Mouse (Mus musculus): Measurements from ENCODE around the gene Ksr1. TPM values are rescaled to one million over a fixed set of nuclear protein-coding genes. Genes with fewer than 3 reads are reported as not detected.

The Ksr1 gene
- polyA plus RNA-seq, 1 experiment from 2014 or later, result 0.67 TPM

GRCm38 (mm10) chr11:78982042-78982441, 164.2 kb downstream of the Ksr1 start:
- WGBS, result 45% methylated on average over 2 of the region's 2 CpGs

GRCm38 (mm10) chr11:78980083-78980634, 166.0 kb downstream of the Ksr1 start:
- Histone ChIP-seq H3K36me3 (ENCODE audit: control insufficient read depth, insufficient read depth, low read length) (no peaks in the 10 kb centered on the region; the same call in 1 of the 2 replicates), H3K9ac (ENCODE audit: low read length) (no peak overlapping the region), H3K4me2 (replicated peaks; ENCODE audit: low read depth) (no peak overlapping the region), H3K4me3 (ENCODE audit: low read depth, low read length) (no peak overlapping the region), H3K27ac (replicated peaks) (peak overlapping the region; percentile 58; the same call in 1 of the 2 replicates), H3K9me3 (ENCODE audit: control insufficient read depth, low read length) (no peaks in the 10 kb centered on the region), H3K4me1 (replicated peaks; ENCODE audit: control insufficient read depth, insufficient read depth) (no peaks in the 10 kb centered on the region), H3K27me3 (ENCODE audit: control insufficient read depth, insufficient read depth, low read length) (no peaks in the 10 kb centered on the region)
- TF ChIP-seq CTCF (IDR thresholded peaks at IDR 0.05; ENCODE audit: low read depth) (no peak), EP300 (optimal IDR thresholded peaks at IDR 0.05) (no peak)
- ATAC-seq (ENCODE audit: low FRiP score, low TSS enrichment) (no peak), DNase-seq (ENCODE audit: low spot score) (peak; percentile 5)
- 70% methylated on average over 4 of the region's 4 CpGs for WGBS

More at GRCm38 (mm10) chr11:78982042-78982441, 164.2 kb downstream of the Ksr1 start:
- Histone ChIP-seq H3K27me3 (ENCODE audit: control insufficient read depth, insufficient read depth, low read length) (no peaks in the 10 kb centered on the region), H3K4me1 (replicated peaks; ENCODE audit: control insufficient read depth, insufficient read depth) (peaks cover 1% of the 10 kb centered on the region; the same call in 1 of the 2 replicates), H3K4me3 (ENCODE audit: low read depth, low read length) (no peak overlapping the region), H3K4me2 (replicated peaks; ENCODE audit: low read depth) (peak overlapping the region; percentile 53; the same call in 1 of the 2 replicates), H3K27ac (replicated peaks) (no peak overlapping the region), H3K9ac (ENCODE audit: low read length) (no peak overlapping the region), H3K9me3 (ENCODE audit: control insufficient read depth, low read length) (no peaks in the 10 kb centered on the region), H3K36me3 (ENCODE audit: control insufficient read depth, insufficient read depth, low read length) (no peaks in the 10 kb centered on the region)
- ATAC-seq (ENCODE audit: low FRiP score, low TSS enrichment) (peak; percentile 83), DNase-seq (ENCODE audit: low spot score) (peak; percentile 83)
- TF ChIP-seq EP300 (optimal IDR thresholded peaks at IDR 0.05), result no peak
- no peak for TF ChIP-seq CTCF (IDR thresholded peaks at IDR 0.05; ENCODE audit: low read depth)

GRCm38 (mm10) chr11:78978176-78979019, 167.8 kb downstream of the Ksr1 start:
- Histone ChIP-seq H3K36me3 (ENCODE audit: control insufficient read depth, insufficient read depth, low read length) (no peaks in the 10 kb centered on the region; the same call in 1 of the 2 replicates), H3K27ac (replicated peaks) (peak overlapping the region; percentile 67; the same call in 1 of the 2 replicates), H3K9me3 (ENCODE audit: control insufficient read depth, low read length) (no peaks in the 10 kb centered on the region), H3K27me3 (ENCODE audit: control insufficient read depth, insufficient read depth, low read length) (no peaks in the 10 kb centered on the region), H3K4me3 (ENCODE audit: low read depth, low read length) (no peak overlapping the region), H3K4me2 (replicated peaks; ENCODE audit: low read depth) (no peak overlapping the region), H3K4me1 (replicated peaks; ENCODE audit: control insufficient read depth, insufficient read depth) (no peaks in the 10 kb centered on the region), H3K9ac (ENCODE audit: low read length) (no peak overlapping the region)
- TF ChIP-seq CTCF (IDR thresholded peaks at IDR 0.05; ENCODE audit: low read depth), result no peak
- no peak for TF ChIP-seq EP300 (optimal IDR thresholded peaks at IDR 0.05)
- DNase-seq (ENCODE audit: low spot score), result peak; percentile 26
- ATAC-seq (ENCODE audit: low FRiP score, low TSS enrichment), result no peak
- 64% methylated on average over 12 of the region's 12 CpGs for WGBS

GRCm38 (mm10) chr11:78976731-78977510, 169.3 kb downstream of the Ksr1 start:
- H3K4me3 ChIP-seq (ENCODE audit: low read depth, low read length), result no peak overlapping the region
- H3K4me2 ChIP-seq (replicated peaks; ENCODE audit: low read depth), result no peak overlapping the region
- no peaks in the 10 kb centered on the region for H3K4me1 ChIP-seq (replicated peaks; ENCODE audit: control insufficient read depth, insufficient read depth)
- no peaks in the 10 kb centered on the region for H3K9me3 ChIP-seq (ENCODE audit: control insufficient read depth, low read length)
- ATAC-seq (ENCODE audit: low FRiP score, low TSS enrichment) (no peak), DNase-seq (ENCODE audit: low spot score) (peak; percentile 11)
- no peak overlapping the region for H3K27ac ChIP-seq (replicated peaks)
- TF ChIP-seq CTCF (IDR thresholded peaks at IDR 0.05; ENCODE audit: low read depth) (no peak), EP300 (optimal IDR thresholded peaks at IDR 0.05) (no peak)
- no peak overlapping the region for H3K9ac ChIP-seq (ENCODE audit: low read length)
- no peaks in the 10 kb centered on the region for H3K27me3 ChIP-seq (ENCODE audit: control insufficient read depth, insufficient read depth, low read length)
- 83% methylated on average over 8 of the region's 8 CpGs for WGBS
- H3K36me3 ChIP-seq (ENCODE audit: control insufficient read depth, insufficient read depth, low read length), result no peaks in the 10 kb centered on the region; the same call in 1 of the 2 replicates

GRCm38 (mm10) chr11:78973381-78974150, 172.6 kb downstream of the Ksr1 start:
- Histone ChIP-seq H3K36me3 (ENCODE audit: control insufficient read depth, insufficient read depth, low read length) (no peaks in the 10 kb centered on the region; the same call in 1 of the 2 replicates), H3K27me3 (ENCODE audit: control insufficient read depth, insufficient read depth, low read length) (no peaks in the 10 kb centered on the region), H3K9me3 (ENCODE audit: control insufficient read depth, low read length) (no peaks in the 10 kb centered on the region), H3K4me2 (replicated peaks; ENCODE audit: low read depth) (no peak overlapping the region), H3K27ac (replicated peaks) (0 out of 2 replicates have a peak overlapping the region, but pooled peaks have one; percentile 2), H3K4me1 (replicated peaks; ENCODE audit: control insufficient read depth, insufficient read depth) (no peaks in the 10 kb centered on the region), H3K9ac (ENCODE audit: low read length) (no peak overlapping the region), H3K4me3 (ENCODE audit: low read depth, low read length) (no peak overlapping the region)
- ATAC-seq (ENCODE audit: low FRiP score, low TSS enrichment), result peak; percentile 55; the same call in 1 of the 2 replicates
- TF ChIP-seq EP300 (optimal IDR thresholded peaks at IDR 0.05) (no peak), CTCF (IDR thresholded peaks at IDR 0.05; ENCODE audit: low read depth) (no peak)
- DNase-seq (ENCODE audit: low spot score), result peak; percentile 24
- WGBS, result 60% methylated on average over 17 of the region's 17 CpGs
